Mouse (Mus musculus): ENCODE measurements at regions not wholly inside any gene's neighbourhood (a gene's known extent, or its start where the extent isn't known, plus 50 kb on each side); places are given as distances from the start of the nearest gene placed in this dataset.

DNA sequence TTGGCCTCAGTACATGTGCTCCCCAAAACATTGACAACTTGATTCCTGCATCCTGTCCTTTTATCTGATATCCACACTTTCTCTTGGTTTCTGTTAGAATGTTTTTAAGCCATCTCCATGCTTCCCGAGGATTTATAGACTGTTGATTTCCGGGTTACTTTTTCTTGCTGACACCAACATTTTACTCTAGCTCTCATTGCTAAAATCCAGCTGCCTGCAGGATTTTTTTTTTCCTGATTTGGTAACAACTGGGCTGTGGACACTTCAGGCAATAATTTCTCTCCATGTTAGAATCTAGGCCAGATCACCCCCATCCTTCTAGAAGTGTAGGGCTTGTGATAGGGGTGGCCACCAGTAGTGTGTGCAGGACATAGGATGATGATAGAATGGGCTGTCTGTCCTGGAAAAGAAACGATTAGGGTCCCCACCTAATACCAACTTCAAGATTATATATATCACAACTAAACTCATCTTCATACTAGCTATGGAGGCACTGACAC lies 182.6 kb downstream of the Clic5 start:
- ATAC-seq: no peak
- 91% methylated on average over 3 of the region's 3 CpGs for WGBS
- H3K4me2 ChIP-seq (replicated peaks): no peak overlapping the region
- no peaks in the 10 kb centered on the region for H3K36me3 ChIP-seq
- no peak overlapping the region for H3K9ac ChIP-seq (replicated peaks)
- H3K9me3 ChIP-seq: no peaks in the 10 kb centered on the region
- no peaks in the 10 kb centered on the region for H3K27me3 ChIP-seq
- H3K4me3 ChIP-seq (replicated peaks): no peak overlapping the region
- no peaks in the 10 kb centered on the region for H3K4me1 ChIP-seq (replicated peaks)
- no peak overlapping the region for H3K27ac ChIP-seq

DNA sequence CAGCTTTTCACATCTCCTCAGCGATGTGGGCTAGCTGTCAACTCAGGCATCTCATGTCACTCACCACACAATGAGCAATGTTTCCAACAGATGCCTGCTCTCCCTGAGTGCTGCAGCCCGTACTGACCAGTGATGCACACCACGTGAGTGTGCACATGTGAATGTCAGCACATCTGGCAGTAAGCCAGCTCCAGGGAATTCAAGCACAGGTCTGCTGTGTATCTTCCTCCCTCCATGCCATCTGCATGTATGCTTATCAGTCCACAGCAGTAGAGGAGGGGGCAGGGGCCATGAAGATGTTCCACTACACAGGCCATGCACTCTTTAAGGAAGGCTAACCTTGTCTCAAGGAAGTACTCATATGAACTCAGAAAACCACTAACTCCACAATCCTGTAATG lies 183.2 kb downstream of the Clic5 start:
- H3K4me2 ChIP-seq (replicated peaks): no peak overlapping the region
- H3K9ac ChIP-seq (replicated peaks): no peak overlapping the region
- no peaks in the 10 kb centered on the region for H3K9me3 ChIP-seq
- no peaks in the 10 kb centered on the region for H3K4me1 ChIP-seq (replicated peaks)
- H3K27ac ChIP-seq: no peak overlapping the region
- no peak for ATAC-seq
- H3K4me3 ChIP-seq (replicated peaks): no peak overlapping the region
- 78% methylated on average over 3 of the region's 3 CpGs for WGBS
- no peaks in the 10 kb centered on the region for H3K27me3 ChIP-seq
- no peaks in the 10 kb centered on the region for H3K36me3 ChIP-seq

DNA sequence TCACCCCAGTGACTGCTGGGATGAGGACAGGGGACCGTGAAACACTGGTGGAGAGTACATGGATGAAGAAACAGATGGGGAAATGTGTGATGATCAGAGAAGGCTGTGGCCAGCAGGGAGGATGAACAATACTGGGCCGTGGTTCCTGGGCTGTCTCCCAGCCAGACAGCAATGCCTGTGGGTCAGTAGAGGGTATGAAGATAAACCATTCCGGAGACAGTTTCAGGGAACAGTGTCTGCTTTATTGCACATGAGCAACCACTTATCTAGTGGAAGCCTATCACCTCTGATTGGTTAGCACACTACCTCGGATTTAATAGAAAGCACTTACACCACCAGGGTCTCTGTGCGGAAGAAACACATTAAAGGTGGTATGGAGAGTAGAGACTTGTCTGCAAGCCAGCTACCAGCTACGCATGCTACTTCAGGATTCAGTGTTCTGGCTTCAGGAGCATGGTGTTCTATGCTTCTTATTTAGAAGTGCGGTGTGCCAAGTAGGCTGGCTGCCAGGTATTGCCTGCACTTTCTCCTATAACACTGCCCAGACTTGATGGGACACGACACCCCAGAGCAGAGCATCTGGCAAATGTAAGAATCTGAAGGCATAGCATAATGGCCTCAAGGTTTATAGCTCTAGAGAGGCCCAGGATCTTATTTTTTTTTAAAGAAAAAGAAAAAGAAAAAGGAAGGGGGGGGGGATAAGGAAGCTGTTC lies 185.5 kb downstream of the Clic5 start:
- 96% methylated on average over 8 of the region's 8 CpGs for WGBS
- no peaks in the 10 kb centered on the region for H3K27me3 ChIP-seq
- no peak overlapping the region for H3K27ac ChIP-seq
- H3K9me3 ChIP-seq: no peaks in the 10 kb centered on the region
- no peak overlapping the region for H3K4me3 ChIP-seq (replicated peaks)
- peaks cover under 1% of the 10 kb centered on the region; the same call in 1 of the 2 replicates for H3K4me1 ChIP-seq (replicated peaks)
- H3K36me3 ChIP-seq: no peaks in the 10 kb centered on the region
- H3K9ac ChIP-seq (replicated peaks): no peak overlapping the region
- H3K4me2 ChIP-seq (replicated peaks): no peak overlapping the region
- no peak for ATAC-seq

DNA sequence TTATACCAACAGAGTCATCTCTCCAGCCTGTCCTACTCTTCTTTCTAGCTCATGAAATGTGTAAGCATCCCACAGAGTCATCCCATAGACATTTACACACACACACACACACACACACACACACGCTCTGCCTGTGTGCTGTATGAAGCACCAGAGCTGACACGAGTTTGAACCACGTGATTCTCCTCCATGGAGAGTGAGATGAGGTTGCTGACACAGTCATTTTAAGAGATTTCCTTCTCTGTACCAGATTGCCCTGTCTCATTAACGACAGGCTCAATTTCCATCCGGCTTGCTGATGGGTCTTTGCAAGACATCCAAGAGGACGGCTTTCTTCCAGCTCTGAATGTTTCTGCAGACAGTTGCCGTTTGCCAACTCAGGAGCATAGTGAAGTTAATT lies 190.0 kb downstream of the Clic5 start:
- no peak overlapping the region for H3K4me3 ChIP-seq (replicated peaks)
- WGBS: 84% methylated on average over 7 of the region's 7 CpGs
- H3K4me1 ChIP-seq (replicated peaks): peaks cover 4% of the 10 kb centered on the region; the same call in 1 of the 2 replicates
- no peak overlapping the region for H3K4me2 ChIP-seq (replicated peaks)
- no peaks in the 10 kb centered on the region for H3K36me3 ChIP-seq
- H3K9me3 ChIP-seq: no peaks in the 10 kb centered on the region
- ATAC-seq: no peak
- no peak overlapping the region for H3K9ac ChIP-seq (replicated peaks)
- no peaks in the 10 kb centered on the region for H3K27me3 ChIP-seq
- no peak overlapping the region for H3K27ac ChIP-seq

DNA sequence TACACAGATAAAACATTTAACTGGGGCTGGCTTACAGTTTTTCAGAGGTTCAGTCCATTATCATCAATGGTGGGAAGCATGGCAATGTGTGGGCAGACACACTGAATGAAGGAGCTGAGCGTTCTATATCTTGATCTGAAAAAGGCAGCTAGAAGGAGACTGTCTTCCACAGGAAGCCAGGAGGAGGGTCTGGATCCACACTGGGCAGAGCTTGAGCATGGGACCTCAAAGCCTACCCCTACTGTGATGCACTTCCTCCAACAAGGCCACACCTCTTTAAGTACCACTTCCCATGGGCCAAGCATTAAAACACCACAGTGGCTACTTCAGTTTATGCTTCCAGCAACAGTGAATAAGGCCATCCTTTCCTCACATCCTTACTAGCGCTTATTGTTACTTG lies 200.5 kb downstream of the Clic5 start:
- ATAC-seq: no peak
- Histone ChIP-seq H3K36me3 (no peaks in the 10 kb centered on the region), H3K4me2 (replicated peaks) (no peak overlapping the region), H3K4me3 (replicated peaks) (no peak overlapping the region), H3K9ac (replicated peaks) (no peak overlapping the region), H3K27me3 (no peaks in the 10 kb centered on the region), H3K9me3 (no peaks in the 10 kb centered on the region), H3K27ac (no peak overlapping the region), H3K4me1 (replicated peaks) (no peaks in the 10 kb centered on the region)
- WGBS: 95% methylated on average over 2 of the region's 2 CpGs

DNA sequence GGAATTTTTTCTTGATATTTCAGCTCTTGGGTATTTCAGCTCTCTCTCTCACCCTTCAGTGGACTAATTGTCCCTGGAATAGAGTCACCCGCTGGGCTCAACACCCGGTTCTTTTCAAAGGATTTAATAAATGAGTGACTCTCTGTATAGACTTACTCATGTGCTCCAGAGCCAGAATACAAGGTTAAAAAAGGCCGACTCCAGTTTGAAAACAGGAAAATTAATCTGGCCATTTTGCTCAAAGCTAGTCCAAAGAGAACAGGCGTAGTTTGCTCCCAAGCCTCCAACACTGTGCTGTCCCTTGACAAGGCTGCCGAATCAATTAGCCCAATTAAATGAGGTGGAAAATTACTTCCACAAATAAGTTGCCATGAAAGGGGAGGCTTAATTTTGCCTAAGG lies 209.4 kb downstream of the Clic5 start:
- H3K9ac ChIP-seq (replicated peaks): no peak overlapping the region
- H3K4me3 ChIP-seq (replicated peaks): no peak overlapping the region
- 0 out of 2 replicates have a peak, but pooled peaks have one; percentile 30 for ATAC-seq
- H3K27ac ChIP-seq: no peak overlapping the region
- no peaks in the 10 kb centered on the region for H3K9me3 ChIP-seq
- peaks cover 5% of the 10 kb centered on the region; the same call in 1 of the 2 replicates for H3K4me1 ChIP-seq (replicated peaks)
- peaks cover 5% of the 10 kb centered on the region; the same call in 1 of the 2 replicates for H3K27me3 ChIP-seq
- H3K4me2 ChIP-seq (replicated peaks): no peak overlapping the region
- H3K36me3 ChIP-seq: no peaks in the 10 kb centered on the region
- 19% methylated on average over 5 of the region's 5 CpGs for WGBS

DNA sequence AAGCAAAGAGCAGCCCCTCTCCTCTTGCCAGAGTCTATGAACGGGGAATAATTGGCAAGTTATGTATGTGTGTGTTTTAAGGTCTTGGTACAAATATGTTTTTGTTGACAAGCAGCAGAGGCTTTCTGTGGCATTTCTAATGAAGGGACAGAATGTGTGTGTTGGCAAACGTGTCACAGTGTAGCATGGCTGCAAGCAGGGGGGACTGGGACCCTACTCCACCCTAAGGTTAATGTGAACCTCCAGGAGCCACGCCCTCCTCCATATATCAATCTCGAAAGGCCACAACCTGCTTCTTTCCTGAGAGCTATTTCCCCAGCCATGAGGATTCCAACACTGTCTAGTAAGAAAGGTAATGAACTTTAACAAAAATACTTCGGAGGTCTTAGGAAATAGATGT lies 209.8 kb downstream of the Clic5 start:
- H3K9ac ChIP-seq (replicated peaks): no peak overlapping the region
- H3K36me3 ChIP-seq: no peaks in the 10 kb centered on the region
- 49% methylated on average over 5 of the region's 5 CpGs for WGBS
- H3K27ac ChIP-seq: no peak overlapping the region
- peaks cover 5% of the 10 kb centered on the region; the same call in 1 of the 2 replicates for H3K4me1 ChIP-seq (replicated peaks)
- H3K4me3 ChIP-seq (replicated peaks): no peak overlapping the region
- 0 out of 2 replicates have a peak, but pooled peaks have one; percentile 9 for ATAC-seq
- no peak overlapping the region for H3K4me2 ChIP-seq (replicated peaks)
- H3K9me3 ChIP-seq: no peaks in the 10 kb centered on the region
- H3K27me3 ChIP-seq: peaks cover 5% of the 10 kb centered on the region; the same call in 1 of the 2 replicates

DNA sequence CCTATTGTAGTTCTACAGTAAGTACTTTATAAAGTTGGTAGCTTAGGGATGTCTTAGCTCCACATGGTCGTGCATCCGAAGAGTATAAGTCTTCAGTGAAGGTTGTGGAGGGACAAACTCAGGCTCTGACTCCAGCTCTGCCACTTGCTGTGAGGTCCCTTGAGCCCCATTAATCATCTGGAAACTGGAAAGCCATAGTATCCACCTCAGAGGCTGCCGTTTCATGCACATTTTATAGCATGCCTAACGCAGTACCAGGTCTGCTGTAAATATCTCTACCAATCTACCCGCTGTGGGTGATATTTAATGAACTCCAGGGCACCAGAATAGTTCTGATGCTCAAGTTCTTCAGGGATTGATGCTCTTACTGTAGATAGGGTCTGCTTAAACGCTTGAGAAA lies 216.5 kb downstream of the Clic5 start:
- no peaks in the 10 kb centered on the region for H3K36me3 ChIP-seq
- H3K4me3 ChIP-seq (replicated peaks): no peak overlapping the region
- H3K9ac ChIP-seq (replicated peaks): no peak overlapping the region
- no peaks in the 10 kb centered on the region for H3K4me1 ChIP-seq (replicated peaks)
- 91% methylated on average over 6 of the region's 6 CpGs for WGBS
- no peak overlapping the region for H3K4me2 ChIP-seq (replicated peaks)
- H3K27ac ChIP-seq: no peak overlapping the region
- H3K9me3 ChIP-seq: no peaks in the 10 kb centered on the region
- H3K27me3 ChIP-seq: 0 out of 2 replicates have a peak, but pooled peaks cover 2% of the 10 kb centered on the region
- no peak for ATAC-seq

DNA sequence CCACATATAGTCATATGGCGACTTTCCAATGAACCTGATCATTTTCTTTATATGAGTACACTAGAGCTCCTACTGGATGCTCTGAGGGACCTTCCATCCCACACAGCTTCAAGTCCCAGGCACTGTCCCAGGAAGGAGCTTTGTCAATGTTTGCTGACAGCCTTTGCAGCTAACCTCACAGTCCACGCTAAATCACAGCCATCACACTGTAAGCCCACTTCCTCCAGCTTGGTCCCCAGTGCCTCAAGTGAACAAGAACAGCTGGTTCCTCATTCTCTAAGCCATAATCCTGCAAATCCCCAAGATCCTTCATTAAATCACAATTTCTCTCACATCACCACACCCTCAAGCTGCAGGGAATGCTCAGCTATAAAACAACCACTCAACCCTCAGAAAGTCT lies 222.6 kb downstream of the Clic5 start:
- Histone ChIP-seq H3K36me3 (no peaks in the 10 kb centered on the region), H3K4me2 (replicated peaks) (no peak overlapping the region), H3K9me3 (peaks cover 2% of the 10 kb centered on the region; the same call in 1 of the 2 replicates), H3K27ac (no peak overlapping the region), H3K4me1 (replicated peaks) (no peaks in the 10 kb centered on the region), H3K4me3 (replicated peaks) (no peak overlapping the region), H3K9ac (replicated peaks) (no peak overlapping the region), H3K27me3 (no peaks in the 10 kb centered on the region)
- 80% methylated on average over 2 of the region's 2 CpGs for WGBS
- no peak for ATAC-seq

DNA sequence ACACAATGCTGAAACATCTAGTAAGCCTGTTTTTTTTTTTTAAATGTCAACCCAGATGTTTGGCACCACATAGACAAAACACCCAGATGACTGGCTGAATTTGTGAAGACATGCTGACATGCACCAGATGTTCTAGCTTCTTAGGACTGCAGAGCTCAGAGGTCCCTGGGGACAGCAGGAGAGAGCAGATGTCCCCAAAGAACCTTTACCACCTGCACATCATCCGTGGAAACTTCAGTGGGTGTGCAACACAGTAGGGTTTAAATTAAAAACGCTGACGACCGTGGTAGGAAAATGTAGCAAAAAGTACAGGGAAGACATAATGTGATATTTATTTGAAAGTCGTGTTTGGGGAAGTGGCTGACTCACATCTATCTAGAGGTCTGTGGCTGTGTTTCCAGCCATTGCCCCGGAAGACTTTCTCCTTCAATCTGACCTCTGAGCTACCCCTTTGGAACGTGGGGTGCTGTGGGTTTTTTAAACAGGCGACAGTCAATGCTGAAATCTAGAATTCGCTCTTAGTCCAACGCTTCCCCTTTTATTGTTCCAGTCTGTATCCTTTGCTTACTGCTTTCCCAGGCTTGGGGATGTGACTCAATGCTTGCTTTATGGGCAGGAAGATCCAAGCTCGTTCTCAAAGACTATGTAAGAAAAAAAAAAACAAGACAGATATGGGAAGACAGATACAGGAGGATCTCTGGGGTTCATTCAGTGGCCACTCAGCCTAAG lies 230.5 kb downstream of the Clic5 start:
- no peak for ATAC-seq
- peaks cover 8% of the 10 kb centered on the region; the same call in 1 of the 2 replicates for H3K9me3 ChIP-seq

DNA sequence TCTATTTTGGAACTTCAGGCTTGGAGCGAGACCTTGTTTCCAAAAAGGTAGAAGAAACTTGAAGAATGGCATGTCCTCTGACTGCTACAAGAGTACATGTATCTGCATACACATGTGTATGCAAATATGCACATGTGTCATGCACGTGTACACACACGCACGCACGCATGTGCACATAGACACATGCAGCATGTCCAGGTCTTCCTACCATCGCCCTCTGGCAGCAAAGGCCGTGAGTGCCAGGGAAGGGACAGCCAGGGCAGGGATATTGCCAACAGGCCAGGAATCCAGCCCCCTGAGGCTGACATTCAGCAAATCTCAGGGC lies 231.0 kb downstream of the Clic5 start:
- peaks cover 8% of the 10 kb centered on the region; the same call in 1 of the 2 replicates for H3K9me3 ChIP-seq
- no peak overlapping the region for H3K27ac ChIP-seq
- H3K9ac ChIP-seq (replicated peaks): no peak overlapping the region
- ATAC-seq: no peak
- H3K4me1 ChIP-seq (replicated peaks): no peaks in the 10 kb centered on the region
- no peaks in the 10 kb centered on the region for H3K36me3 ChIP-seq
- H3K27me3 ChIP-seq: no peaks in the 10 kb centered on the region
- no peak overlapping the region for H3K4me3 ChIP-seq (replicated peaks)
- no peak overlapping the region for H3K4me2 ChIP-seq (replicated peaks)
- WGBS: 96% methylated on average over 7 of the region's 7 CpGs

More for the DNA sequence above, 230.5 kb downstream of the Clic5 start:
- no peak overlapping the region for H3K9ac ChIP-seq (replicated peaks)
- WGBS: 87% methylated on average over 11 of the region's 11 CpGs
- H3K4me3 ChIP-seq (replicated peaks): no peak overlapping the region
- H3K36me3 ChIP-seq: no peaks in the 10 kb centered on the region
- no peak overlapping the region for H3K27ac ChIP-seq
- no peaks in the 10 kb centered on the region for H3K4me1 ChIP-seq (replicated peaks)
- H3K27me3 ChIP-seq: no peaks in the 10 kb centered on the region
- H3K4me2 ChIP-seq (replicated peaks): no peak overlapping the region

Data from midbrain, embryonic 13.5 days (tissue).